Mouse (Mus musculus): ENCODE data around the gene Arhgap9.

DNA sequence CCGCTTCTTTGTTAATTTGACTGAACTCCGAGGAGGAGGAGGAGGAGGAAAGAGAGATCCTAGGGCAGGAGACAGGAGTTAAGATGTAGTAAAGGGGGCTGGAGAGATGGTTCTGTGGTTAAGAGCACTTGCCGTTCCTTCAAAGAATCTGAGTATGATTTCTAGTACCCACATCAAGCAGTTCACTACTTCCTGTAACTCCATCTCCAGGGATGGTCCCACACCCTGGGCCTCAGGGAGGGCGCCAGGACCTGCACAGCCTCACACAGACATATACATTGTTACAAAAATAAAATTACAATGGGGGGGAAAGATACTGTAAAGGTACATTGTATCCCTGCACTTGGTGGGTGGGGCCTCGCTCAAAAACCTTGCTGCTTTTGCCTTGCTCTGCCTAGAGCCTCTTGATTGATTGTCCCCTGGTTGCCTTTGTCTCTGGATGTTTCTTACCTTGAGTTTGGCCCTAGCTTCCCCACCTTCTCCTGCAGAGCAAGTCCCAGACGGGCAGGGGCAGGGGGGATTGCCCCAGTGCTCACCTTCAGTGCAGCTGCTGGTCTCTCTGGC is 15.9 kb downstream of the Arhgap9 start:
- TF ChIP-seq CTCF (IDR thresholded peaks at IDR 0.05; ENCODE audit: low read depth, low read length), result no peak
- no peak for TF ChIP-seq POLR2AphosphoS5 (IDR thresholded peaks at IDR 0.05; ENCODE audit: insufficient replicate concordance, low read depth, low read length)
- no peak for TF ChIP-seq GATA1 (IDR thresholded peaks at IDR 0.05; ENCODE audit: borderline replicate concordance, low read length)
- TF ChIP-seq TAL1 (conservative IDR thresholded peaks at IDR 0.05; ENCODE audit: low read depth, low read length), result no peak
- no peak for TF ChIP-seq GATA2 (IDR thresholded peaks at IDR 0.05; ENCODE audit: borderline replicate concordance, low read depth, low read length)
